Mouse (Mus musculus) lung, postnatal 0 days (tissue): ENCODE data around the gene Sec14l3.

Source experiments
- CTCF ChIP-seq: IDR thresholded peaks from 2 replicates; pipeline ENCODE4 v1.5.1; 2016; ENCODE audit warnings: antibody characterized with exemption, mild to moderate bottlenecking
- EP300 ChIP-seq: IDR thresholded peaks from 2 replicates; pipeline ENCODE4 v1.6.1; 2016; ENCODE audit warnings: antibody characterized with exemption, mild to moderate bottlenecking, control low read depth

- TF ChIP-seq EP300 (no peak), CTCF (no peak)
Observed at GRCm38 (mm10) chr11:4027561-4028334, 36.9 kb upstream of the Sec14l3 start.
